Mouse (Mus musculus): ENCODE measurements around the gene Bahcc1. TPM values are rescaled to one million over a fixed set of nuclear protein-coding genes. Genes with fewer than 3 reads are reported as not detected.

Gene Bahcc1
- total RNA-seq, 1 experiment from 2014 or later = 12.4 TPM

- DNase-seq = no peak
Measured at GRCm38 (mm10) chr11:120241981-120242725, 9.4 kb downstream of the Bahcc1 start.

- peak; percentile 79 for DNase-seq
Measured at GRCm38 (mm10) chr11:120242726-120243530, 10.2 kb downstream of the Bahcc1 start.

GRCm38 (mm10) chr11:120243531-120243820 is 10.7 kb downstream of the Bahcc1 start:
- no peak for DNase-seq

GRCm38 (mm10) chr11:120248160-120248793 is 15.5 kb downstream of the Bahcc1 start:
- DNase-seq = no peak

- DNase-seq = no peak
Measured at GRCm38 (mm10) chr11:120248899-120249298, 16.2 kb downstream of the Bahcc1 start.

- DNase-seq = no peak
Measured at GRCm38 (mm10) chr11:120250991-120251949, 18.5 kb downstream of the Bahcc1 start.

- DNase-seq = no peak
Measured at GRCm38 (mm10) chr11:120251950-120252308, 19.2 kb downstream of the Bahcc1 start.

- no peak for DNase-seq
Measured at GRCm38 (mm10) chr11:120252398-120252797, 19.7 kb downstream of the Bahcc1 start.

- DNase-seq = no peak
Measured at GRCm38 (mm10) chr11:120252843-120253645, 20.3 kb downstream of the Bahcc1 start.

GRCm38 (mm10) chr11:120253646-120254315 is 21.0 kb downstream of the Bahcc1 start:
- DNase-seq = no peak

GRCm38 (mm10) chr11:120254420-120254819 is 21.7 kb downstream of the Bahcc1 start:
- DNase-seq = no peak

- DNase-seq = peak; percentile 94
Measured at GRCm38 (mm10) chr11:120255038-120255437, 22.3 kb downstream of the Bahcc1 start.

- DNase-seq = no peak
Measured at GRCm38 (mm10) chr11:120255499-120255898, 22.8 kb downstream of the Bahcc1 start.

GRCm38 (mm10) chr11:120256108-120256507 is 23.4 kb downstream of the Bahcc1 start:
- no peak for DNase-seq

- no peak for DNase-seq
Measured at GRCm38 (mm10) chr11:120256543-120256942, 23.8 kb downstream of the Bahcc1 start.

- DNase-seq = peak; percentile 85
Measured at GRCm38 (mm10) chr11:120256981-120257820, 24.5 kb downstream of the Bahcc1 start.

GRCm38 (mm10) chr11:120257911-120258310 is 25.2 kb downstream of the Bahcc1 start:
- DNase-seq = no peak

GRCm38 (mm10) chr11:120258896-120259689 is 26.3 kb downstream of the Bahcc1 start:
- DNase-seq = no peak
